Mouse (Mus musculus) myocyte (in vitro differentiated cells): Measurements from ENCODE around the gene Arap2. TPM values are rescaled to one million over a fixed set of nuclear protein-coding genes. Genes with fewer than 3 reads are reported as not detected.

ENCODE experiments used
- H3K27me3 ChIP-seq: one replicate; pipeline ENCODE4 v1.6.1; 2011; ENCODE audit not compliant: control insufficient read depth, insufficient read depth, insufficient read length
- H3K36me3 ChIP-seq: one replicate; pipeline ENCODE4 v1.6.1; 2011; ENCODE audit not compliant: control insufficient read depth, insufficient read depth
- H3K4me2 ChIP-seq: one replicate; pipeline ENCODE4 v1.6.1; 2011; ENCODE audit warnings: low read depth, control low read depth
- H3K4me3 ChIP-seq: one replicate; pipeline ENCODE4 v1.5.1; 2011; ENCODE audit warnings: mild to moderate bottlenecking, control low read depth, moderate library complexity
- H3K79me2 ChIP-seq: one replicate; pipeline ENCODE4 v1.6.1; 2011; ENCODE audit not compliant: control insufficient read depth, insufficient read depth
- H3ac ChIP-seq: one replicate; pipeline ENCODE4 v1.6.1; 2011; ENCODE audit not compliant: control insufficient read depth, insufficient read length
- CEBPB ChIP-seq: IDR thresholded peaks from 2 replicates; pipeline ENCODE4 v1.6.1; 2011; ENCODE audit warnings: mild to moderate bottlenecking, moderate library complexity; ENCODE audit not compliant: poor library complexity, insufficient read depth, severe bottlenecking
- E2F4 ChIP-seq: IDR thresholded peaks from one replicate; pipeline ENCODE4 v1.6.1; 2011; ENCODE audit warnings: mild to moderate bottlenecking, control low read depth, moderate library complexity; ENCODE audit not compliant: insufficient read depth
- MAX ChIP-seq: IDR thresholded peaks from one replicate; pipeline ENCODE4 v1.6.1; 2011; ENCODE audit warnings: low read depth, mild to moderate bottlenecking, control low read depth
- MYOD1 ChIP-seq, 3 experiments: IDR thresholded peaks; one replicate each; pipeline ENCODE4 v1.6.1; 2011; ENCODE audit warnings: control low read depth in 2 of 3, low read depth in 2 of 3, mild to moderate bottlenecking in 2 of 3, moderate library complexity in 1 of 3; ENCODE audit not compliant: insufficient read length in 2 of 3, control insufficient read depth in 1 of 3
- MYOG ChIP-seq, 3 experiments: IDR thresholded peaks; one replicate each; pipeline ENCODE4 v1.6.1; 2011; ENCODE audit warnings: control low read depth in 2 of 3, low read depth in 2 of 3, mild to moderate bottlenecking in 2 of 3; ENCODE audit not compliant: insufficient read length in 2 of 3, control insufficient read depth in 1 of 3, insufficient read depth in 1 of 3
- POLR2A ChIP-seq: IDR thresholded peaks from one replicate; pipeline ENCODE4 v1.6.1; 2011; ENCODE audit warnings: low read depth, mild to moderate bottlenecking, control low read depth, moderate library complexity; ENCODE audit not compliant: insufficient read length
- POLR2AphosphoS2 ChIP-seq: IDR thresholded peaks from one replicate; pipeline ENCODE4 v1.6.1; 2011; ENCODE audit warnings: low read depth, control low read depth; ENCODE audit not compliant: insufficient read length
- REST ChIP-seq: IDR thresholded peaks from one replicate; pipeline ENCODE4 v1.6.1; 2011; ENCODE audit warnings: mild to moderate bottlenecking, control low read depth, moderate library complexity; ENCODE audit not compliant: insufficient read depth, insufficient read length
- SRF ChIP-seq: IDR thresholded peaks from one replicate; pipeline ENCODE4 v1.6.1; 2011; ENCODE audit warnings: low read depth; ENCODE audit not compliant: control insufficient read depth, insufficient read length
- TCF12 ChIP-seq: IDR thresholded peaks from one replicate; pipeline ENCODE4 v1.6.1; 2011; ENCODE audit warnings: mild to moderate bottlenecking, control low read depth; ENCODE audit not compliant: poor library complexity, insufficient read depth, severe bottlenecking
- TCF3 ChIP-seq: IDR thresholded peaks from one replicate; pipeline ENCODE4 v1.6.1; 2011; ENCODE audit warnings: low read depth, control low read depth; ENCODE audit not compliant: insufficient read length
- USF1 ChIP-seq: IDR thresholded peaks from one replicate; pipeline ENCODE4 v1.6.1; 2011; ENCODE audit warnings: low read depth, mild to moderate bottlenecking, control low read depth, moderate library complexity
- polyA plus RNA-seq: library from polyadenylated mRNA; unstranded; fragments of >200 nt; fragmentation: generic; extraction: Trizol; gene quantifications from one replicate; pipeline ENCODE4 v1.2.1, GENCODE M21; 2012; ENCODE audit warnings: missing spikeins

The Arap2 gene
- polyA plus RNA-seq, 1 experiment: 1.2 TPM

- H3K4me2 ChIP-seq: no peak overlapping the region
- no peak for TF ChIP-seq REST
- no peak for TF ChIP-seq USF1
- TF ChIP-seq TCF12: no peak
- TF ChIP-seq POLR2A: no peak
- no peak for TF ChIP-seq E2F4
- TF ChIP-seq SRF: no peak
- TF ChIP-seq MYOD1 (IDR thresholded peaks at IDR 0.05; ENCODE audit: control insufficient read depth in 1 of 3, insufficient read length in 2 of 3, low read depth in 2 of 3): no peak
- TF ChIP-seq MAX: no peak
- TF ChIP-seq TCF3: no peak
- TF ChIP-seq CEBPB: no peak
- no peak for TF ChIP-seq MYOG (IDR thresholded peaks at IDR 0.05; ENCODE audit: control insufficient read depth in 1 of 3, insufficient read depth in 1 of 3, insufficient read length in 2 of 3, low read depth in 2 of 3)
- no peak for TF ChIP-seq POLR2AphosphoS2
- H3K79me2 ChIP-seq: no peaks in the 10 kb centered on the region
- no peaks in the 10 kb centered on the region for H3K27me3 ChIP-seq
- H3ac ChIP-seq: no peak overlapping the region
- no peaks in the 10 kb centered on the region for H3K36me3 ChIP-seq
- no peak overlapping the region for H3K4me3 ChIP-seq
These were observed 93.1 kb downstream of the Arap2 start for GRCm38 (mm10) chr5:62672736-62673436.

DNA sequence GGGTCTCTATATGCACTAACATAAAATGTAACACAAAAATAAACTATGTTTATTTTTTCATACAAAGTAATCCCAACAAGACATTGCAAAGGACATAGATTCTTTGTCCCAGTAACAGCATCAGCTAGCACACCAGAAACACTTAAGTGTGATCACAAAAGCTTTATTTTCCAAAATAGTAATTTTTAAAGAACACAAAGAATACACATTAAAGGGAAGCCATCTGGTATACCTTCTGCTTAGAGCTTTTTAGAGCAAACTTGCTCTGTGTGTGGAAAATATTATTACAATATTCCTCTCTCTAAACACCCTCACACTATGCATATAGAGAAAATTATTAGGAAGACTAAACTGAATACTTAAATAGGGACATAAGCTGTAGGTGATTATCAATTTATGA is 100.6 kb downstream of the Arap2 start:
- H3K79me2 ChIP-seq: no peaks in the 10 kb centered on the region
- H3K36me3 ChIP-seq: no peaks in the 10 kb centered on the region
- H3ac ChIP-seq: no peak overlapping the region
- no peaks in the 10 kb centered on the region for H3K27me3 ChIP-seq
- H3K4me2 ChIP-seq: no peak overlapping the region
- TF ChIP-seq MAX: no peak
- no peak for TF ChIP-seq E2F4
- no peak for TF ChIP-seq SRF
- no peak for TF ChIP-seq USF1
- TF ChIP-seq TCF12: no peak
- TF ChIP-seq TCF3: no peak
- no peak for TF ChIP-seq CEBPB
- no peak for TF ChIP-seq REST
- no peak for TF ChIP-seq POLR2AphosphoS2
- TF ChIP-seq MYOD1 (IDR thresholded peaks at IDR 0.05; ENCODE audit: control insufficient read depth in 1 of 3, insufficient read length in 2 of 3, low read depth in 2 of 3): no peak
- no peak for TF ChIP-seq POLR2A
- TF ChIP-seq MYOG (IDR thresholded peaks at IDR 0.05; ENCODE audit: control insufficient read depth in 1 of 3, insufficient read depth in 1 of 3, insufficient read length in 2 of 3, low read depth in 2 of 3): no peak
- H3K4me3 ChIP-seq: no peak overlapping the region

GRCm38 (mm10) chr5:62664847-62665246 is 101.1 kb downstream of the Arap2 start:
- Histone ChIP-seq H3K4me2 (no peak overlapping the region), H3K79me2 (no peaks in the 10 kb centered on the region), H3ac (no peak overlapping the region), H3K4me3 (no peak overlapping the region), H3K36me3 (no peaks in the 10 kb centered on the region), H3K27me3 (no peaks in the 10 kb centered on the region)
- no peak for TF ChIP-seq TCF12
- TF ChIP-seq REST: no peak
- TF ChIP-seq MYOG (IDR thresholded peaks at IDR 0.05; ENCODE audit: control insufficient read depth in 1 of 3, insufficient read depth in 1 of 3, insufficient read length in 2 of 3, low read depth in 2 of 3): no peak
- no peak for TF ChIP-seq POLR2AphosphoS2
- no peak for TF ChIP-seq SRF

DNA sequence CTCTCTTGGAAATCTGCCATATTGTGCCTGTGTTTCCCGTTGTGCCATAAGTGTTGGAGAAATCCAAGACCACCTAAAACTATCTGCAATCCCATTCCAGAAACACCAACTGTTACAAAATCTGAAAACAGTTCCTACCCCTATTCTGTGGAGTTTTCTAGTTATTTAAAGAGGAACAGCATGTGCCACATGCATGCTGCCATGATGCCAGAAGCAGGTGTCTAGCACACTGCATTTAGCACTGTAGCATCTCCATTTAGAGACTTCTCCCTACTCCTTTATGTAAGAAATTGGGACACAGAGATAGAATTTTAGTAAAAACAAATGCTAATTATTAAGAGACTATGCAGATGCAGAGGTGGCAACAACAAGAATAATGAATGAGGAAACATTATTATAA is 102.8 kb downstream of the Arap2 start:
- H3K36me3 ChIP-seq: no peaks in the 10 kb centered on the region
- TF ChIP-seq MAX (no peak), CEBPB (no peak), MYOD1 (IDR thresholded peaks at IDR 0.05; ENCODE audit: control insufficient read depth in 1 of 3, insufficient read length in 2 of 3, low read depth in 2 of 3) (no peak)
- H3K79me2 ChIP-seq: no peaks in the 10 kb centered on the region
- no peak overlapping the region for H3K4me2 ChIP-seq
- H3K27me3 ChIP-seq: no peaks in the 10 kb centered on the region
- no peak overlapping the region for H3K4me3 ChIP-seq
- no peak overlapping the region for H3ac ChIP-seq

DNA sequence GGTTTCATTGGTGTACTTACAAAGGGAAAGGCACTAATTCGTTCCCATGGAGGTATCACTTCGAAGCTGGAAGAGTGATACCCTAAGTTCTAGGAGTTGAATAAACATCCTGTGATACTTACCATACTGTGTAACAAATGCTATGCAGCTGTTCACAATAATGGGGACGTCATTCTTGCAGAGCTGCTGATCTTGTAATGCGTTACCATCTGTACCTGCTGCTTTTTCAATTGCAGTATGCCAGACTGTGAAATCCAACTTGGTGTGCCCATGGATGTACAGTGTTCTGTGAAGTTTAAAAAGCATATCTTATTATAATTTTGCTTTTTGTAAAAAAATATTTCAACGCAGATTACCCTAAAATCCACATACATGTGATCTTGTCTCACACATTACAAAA is 112.0 kb downstream of the Arap2 start:
- Histone ChIP-seq H3K27me3 (no peaks in the 10 kb centered on the region), H3K36me3 (no peaks in the 10 kb centered on the region), H3K79me2 (no peaks in the 10 kb centered on the region), H3ac (no peak overlapping the region), H3K4me3 (no peak overlapping the region), H3K4me2 (no peak overlapping the region)
- TF ChIP-seq TCF3 (no peak), REST (no peak), E2F4 (no peak), MAX (no peak), MYOG (IDR thresholded peaks at IDR 0.05; ENCODE audit: control insufficient read depth in 1 of 3, insufficient read depth in 1 of 3, insufficient read length in 2 of 3, low read depth in 2 of 3) (no peak), SRF (no peak), MYOD1 (IDR thresholded peaks at IDR 0.05; ENCODE audit: control insufficient read depth in 1 of 3, insufficient read length in 2 of 3, low read depth in 2 of 3) (no peak), POLR2A (no peak), TCF12 (no peak), USF1 (no peak)
